Mouse (Mus musculus): ENCODE measurements around the gene B9d2. TPM values are rescaled to one million over a fixed set of nuclear protein-coding genes. Genes with fewer than 3 reads are reported as not detected.

The B9d2 gene
- total RNA-seq (2021): 10 to 100 TPM; 15.7 to 19.0 TPM
- long read RNA-seq, experiment 1, transcript B9d2-203 (4 exons, 995 nt): major isoform, 32 of 34 reads
- long read RNA-seq, experiment 1, partial matches to known transcripts: 1 of 34 reads
- long read RNA-seq, experiment 1, other reads (novel, unspliced or antisense): 1 of 34 reads
- long read RNA-seq, experiment 2, transcript B9d2-203 (4 exons, 995 nt): major isoform, 15 of 16 reads
- long read RNA-seq, experiment 2, partial matches to known transcripts: 0 of 16 reads
- long read RNA-seq, experiment 2, other reads (novel, unspliced or antisense): 1 of 16 reads

- DNase-seq: peak; percentile 98
Observed at GRCm38 (mm10) chr7:25680514-25681258, at the start of gene B9d2. B9d2 (plus strand) TSS chr7:25680780.

GRCm38 (mm10) chr7:25632679-25633078 is 47.9 kb upstream of the B9d2 start:
- DNase-seq: no peak

- no peak for DNase-seq
Observed at GRCm38 (mm10) chr7:25636373-25636772, 44.2 kb upstream of the B9d2 start.

- DNase-seq: no peak
Observed at GRCm38 (mm10) chr7:25637099-25637498, 43.5 kb upstream of the B9d2 start.

GRCm38 (mm10) chr7:25639754-25640153 is 40.8 kb upstream of the B9d2 start:
- no peak for DNase-seq

DNA sequence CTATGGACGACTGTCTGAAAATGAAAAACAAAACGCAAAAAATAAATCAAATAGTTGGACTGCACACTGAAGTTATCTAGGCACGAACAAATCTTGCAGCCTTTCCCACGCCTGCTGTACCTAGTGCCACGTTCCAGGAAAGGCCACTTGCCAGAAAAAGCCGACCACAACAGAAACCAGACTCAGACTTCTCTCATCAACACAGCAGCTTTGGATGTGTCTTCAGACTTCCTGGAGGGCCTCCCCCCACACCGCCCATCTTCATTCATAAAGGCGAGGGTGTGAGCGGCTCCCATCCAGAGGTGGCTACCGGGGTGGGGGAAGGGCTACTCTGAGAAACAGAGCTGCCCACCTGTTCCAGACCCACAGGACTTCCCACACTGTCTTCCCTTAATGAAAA is 36.4 kb upstream of the B9d2 start:
- no peak for DNase-seq

GRCm38 (mm10) chr7:25644631-25645030 is 35.9 kb upstream of the B9d2 start:
- no peak for DNase-seq

DNA sequence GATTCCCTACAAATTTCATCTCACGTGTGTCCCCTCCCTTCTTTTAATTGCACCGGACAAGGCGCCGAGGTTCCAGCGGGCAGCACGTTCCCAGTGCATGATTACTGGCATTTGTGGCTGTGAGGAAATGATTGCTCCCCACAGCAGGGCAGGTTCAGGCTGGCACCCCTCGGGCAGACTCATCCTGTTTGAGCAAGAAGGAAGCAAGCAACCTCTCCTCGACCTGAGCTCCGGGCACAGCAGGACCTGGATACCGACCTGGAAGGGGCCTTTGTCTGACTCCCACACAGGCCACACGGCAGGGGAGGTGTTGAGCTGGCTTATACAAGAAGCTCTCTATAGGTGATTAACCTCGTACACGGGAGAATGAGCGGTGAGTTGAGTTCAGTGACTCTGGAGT is 35.5 kb upstream of the B9d2 start:
- DNase-seq: no peak

DNA sequence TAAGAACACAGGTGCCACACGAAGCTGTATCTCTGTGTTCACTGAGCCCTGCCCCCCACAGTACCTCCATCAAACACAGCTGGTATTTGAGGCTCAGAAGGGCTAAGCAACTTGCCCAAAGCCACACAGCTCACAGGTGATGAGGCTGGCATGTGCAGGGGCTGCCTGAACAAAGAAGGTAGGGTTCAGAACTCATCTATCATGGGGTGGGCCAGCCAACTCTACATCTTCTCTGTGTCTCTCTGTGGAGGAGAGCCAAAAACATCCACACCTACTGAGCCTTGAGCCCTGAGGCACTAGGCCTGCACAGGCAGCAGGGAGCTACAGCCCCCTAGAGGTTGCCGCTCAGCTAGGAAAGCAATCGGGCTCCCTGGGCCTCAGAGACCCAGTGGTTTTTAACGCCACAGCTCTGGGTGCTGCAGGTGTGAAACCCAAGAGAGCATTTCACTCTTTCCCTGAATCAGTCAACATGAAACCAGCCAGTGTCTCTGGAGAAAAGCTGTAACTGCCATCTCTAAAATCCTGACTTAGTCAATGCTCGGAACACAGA is 32.9 kb upstream of the B9d2 start:
- DNase-seq: no peak

DNA sequence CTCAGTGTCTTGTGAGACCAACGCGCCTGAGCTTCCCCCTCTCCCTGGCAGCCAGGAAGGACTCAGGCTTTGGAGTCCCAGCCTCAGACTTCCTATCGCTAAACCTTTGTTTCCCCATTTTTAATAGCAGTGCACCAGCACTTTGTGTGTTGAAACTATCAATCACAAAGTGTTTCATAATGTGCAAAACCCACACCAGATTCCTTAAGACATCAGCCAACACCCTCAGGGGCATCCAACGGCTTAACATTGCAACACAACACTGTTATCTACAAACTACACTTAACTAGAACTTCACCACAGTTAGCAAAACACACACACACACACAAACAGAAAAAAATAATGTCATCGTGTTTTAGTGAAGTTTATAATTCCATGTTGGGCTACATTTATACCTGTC is 30.7 kb upstream of the B9d2 start:
- no peak for DNase-seq

DNA sequence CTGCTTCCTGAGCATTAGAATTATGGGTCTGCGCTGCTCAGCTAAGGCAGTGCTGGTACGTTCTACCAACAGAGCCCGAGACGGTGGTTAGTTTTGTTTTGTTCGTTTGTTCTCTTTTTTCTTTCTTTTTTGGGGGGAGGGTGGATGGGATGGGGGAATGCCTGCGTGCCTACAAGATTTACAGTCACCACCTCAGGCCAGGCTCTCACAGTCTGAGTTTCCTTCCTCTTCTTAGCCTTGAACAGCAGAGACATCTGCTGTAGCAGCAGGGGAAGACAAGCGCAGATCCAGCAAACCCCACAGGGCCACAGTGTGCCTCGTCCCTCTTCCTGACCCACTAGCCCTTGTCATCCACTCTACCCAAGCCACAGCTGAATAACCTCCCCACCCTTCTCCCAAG is 29.3 kb upstream of the B9d2 start:
- DNase-seq: no peak

DNA sequence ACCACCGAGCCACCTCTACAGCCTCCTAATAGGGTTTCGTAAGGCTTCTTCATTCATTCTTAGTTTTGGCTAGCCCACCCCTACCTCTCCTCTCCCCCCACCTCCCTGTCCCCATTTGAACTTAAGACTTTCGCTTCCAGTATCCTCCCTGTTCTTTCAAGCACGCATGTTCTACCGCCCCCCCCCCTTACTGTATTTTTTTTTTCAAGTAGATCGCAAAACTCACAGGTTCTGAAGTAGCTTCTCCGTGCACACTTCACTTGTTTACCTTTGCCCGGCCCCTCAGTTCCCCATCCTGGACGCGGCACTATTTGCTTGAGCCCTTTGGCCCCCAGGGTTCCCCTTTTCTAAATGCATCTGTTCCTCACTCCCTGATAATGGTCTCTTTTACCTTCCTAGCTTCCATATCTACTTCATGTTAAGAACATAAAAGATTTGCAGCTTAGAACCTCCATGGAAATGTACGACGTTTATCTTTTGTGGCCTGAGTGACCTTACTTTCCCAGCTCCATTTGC is 28.3 kb upstream of the B9d2 start:
- no peak for DNase-seq

GRCm38 (mm10) chr7:25655601-25656428 is 24.8 kb upstream of the B9d2 start:
- DNase-seq: peak; percentile 40

DNA sequence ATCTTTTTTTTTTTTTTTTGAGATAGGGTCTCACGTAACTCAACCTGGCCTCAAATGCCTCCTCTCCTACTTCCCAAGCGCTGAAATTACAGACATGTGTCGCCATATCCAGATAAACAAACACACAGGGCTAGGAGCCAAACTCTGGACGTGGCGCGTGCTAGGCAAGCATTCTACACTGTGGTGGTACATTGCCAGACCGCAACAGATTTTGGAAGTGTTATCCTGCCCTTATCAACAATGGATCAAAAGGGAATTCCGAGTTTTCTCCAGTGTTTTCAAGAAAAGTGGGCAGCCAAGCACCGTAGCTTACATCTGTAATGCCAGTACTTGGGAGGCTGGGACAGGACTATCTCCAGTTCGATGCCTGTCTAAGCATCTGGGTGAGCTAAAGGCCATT is 22.8 kb upstream of the B9d2 start:
- peak; percentile 50 for DNase-seq

GRCm38 (mm10) chr7:25658657-25659472 is 21.7 kb upstream of the B9d2 start, which contains the start of the genes Bckdha and Exosc5:
Bckdha (minus strand) TSS chr7:25658981.
Exosc5 (plus strand) TSS chr7:25659164.
- peak; percentile 99 for DNase-seq

DNA sequence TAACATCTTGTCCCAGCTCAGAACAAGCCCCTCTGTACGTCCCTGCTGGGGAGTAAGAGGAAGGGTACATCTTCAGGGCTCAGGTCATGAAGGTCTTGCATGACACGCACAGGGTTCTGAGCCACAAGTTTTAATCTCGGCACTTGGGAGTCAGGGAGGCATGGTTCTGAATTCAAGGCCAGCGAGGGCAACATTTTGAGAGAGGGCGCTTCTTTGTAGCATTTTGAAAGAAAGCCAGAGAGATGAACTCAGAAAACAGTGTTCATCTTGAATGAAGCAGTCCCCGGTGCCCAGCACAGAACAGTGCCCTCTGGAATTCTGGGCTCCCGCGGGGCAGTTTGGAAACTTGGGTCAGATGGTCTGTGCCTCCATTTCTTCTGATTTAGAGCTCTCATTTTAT is 14.2 kb upstream of the B9d2 start:
- DNase-seq: no peak

GRCm38 (mm10) chr7:25669158-25669557 is 11.4 kb upstream of the B9d2 start:
- DNase-seq: no peak

DNA sequence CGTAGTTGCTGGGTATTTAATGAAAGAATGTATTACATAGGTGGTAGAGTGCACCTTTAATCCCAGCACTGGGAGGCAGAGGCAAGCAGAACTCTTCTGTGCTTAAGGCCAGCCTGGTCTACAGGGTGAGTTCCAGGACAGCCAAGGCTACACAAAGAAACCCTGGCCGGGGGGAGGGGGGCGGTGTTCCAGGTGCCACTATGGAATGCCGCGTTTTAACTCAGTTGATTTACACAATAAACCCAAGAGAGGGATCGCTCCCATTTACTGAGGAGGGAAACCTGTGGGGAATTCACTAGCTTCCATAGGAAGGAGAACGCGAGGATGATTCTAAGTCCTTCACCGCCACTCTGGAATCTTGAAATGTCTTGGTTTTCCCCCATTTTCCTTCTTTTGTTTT is 10.9 kb upstream of the B9d2 start:
- DNase-seq: no peak

- no peak for DNase-seq
Observed at GRCm38 (mm10) chr7:25670096-25670495, 10.5 kb upstream of the B9d2 start.

GRCm38 (mm10) chr7:25671686-25672085 is 8.9 kb upstream of the B9d2 start:
- no peak for DNase-seq

DNA sequence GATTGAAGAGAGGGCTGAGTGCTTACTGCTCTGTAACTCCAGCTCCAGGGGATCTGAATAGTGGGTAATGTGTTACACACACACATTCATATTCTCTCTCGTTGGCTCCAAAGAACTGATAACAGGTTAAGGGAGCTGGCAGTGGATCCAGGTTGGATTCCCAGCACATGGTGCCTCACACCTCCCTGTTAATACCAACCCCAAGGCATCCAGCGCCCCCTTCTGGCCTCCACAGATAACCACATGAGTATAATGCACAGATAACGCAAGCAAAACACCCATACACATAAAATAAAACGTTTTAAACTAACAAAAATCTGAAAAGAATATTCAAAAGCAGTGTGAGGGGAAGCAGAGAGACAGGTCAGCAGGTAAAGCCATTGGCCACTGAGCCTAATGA is 8.1 kb upstream of the B9d2 start:
- no peak for DNase-seq

All from adrenal gland, postnatal 10 days (tissue).